Mouse (Mus musculus) NIH3T3 (cell line): Measurements from ENCODE around the gene Slitrk4.

Source experiments
- DNase-seq: peaks from one replicate; pipeline ENCODE4 v3.0.0-alpha.2; 2012; ENCODE audit warnings: low read depth

The Slitrk4 gene

GRCm38 (mm10) chrX:64276290-64277125, at the start of gene Slitrk4:
Gene Slitrk4 (minus strand): TSS chrX:64276996.
- DNase-seq, result no peak

GRCm38 (mm10) chrX:64319501-64319900, 42.7 kb upstream of the Slitrk4 start:
- no peak for DNase-seq

GRCm38 (mm10) chrX:64277991-64278301, 1.1 kb upstream of the Slitrk4 start:
- DNase-seq, result no peak

DNA sequence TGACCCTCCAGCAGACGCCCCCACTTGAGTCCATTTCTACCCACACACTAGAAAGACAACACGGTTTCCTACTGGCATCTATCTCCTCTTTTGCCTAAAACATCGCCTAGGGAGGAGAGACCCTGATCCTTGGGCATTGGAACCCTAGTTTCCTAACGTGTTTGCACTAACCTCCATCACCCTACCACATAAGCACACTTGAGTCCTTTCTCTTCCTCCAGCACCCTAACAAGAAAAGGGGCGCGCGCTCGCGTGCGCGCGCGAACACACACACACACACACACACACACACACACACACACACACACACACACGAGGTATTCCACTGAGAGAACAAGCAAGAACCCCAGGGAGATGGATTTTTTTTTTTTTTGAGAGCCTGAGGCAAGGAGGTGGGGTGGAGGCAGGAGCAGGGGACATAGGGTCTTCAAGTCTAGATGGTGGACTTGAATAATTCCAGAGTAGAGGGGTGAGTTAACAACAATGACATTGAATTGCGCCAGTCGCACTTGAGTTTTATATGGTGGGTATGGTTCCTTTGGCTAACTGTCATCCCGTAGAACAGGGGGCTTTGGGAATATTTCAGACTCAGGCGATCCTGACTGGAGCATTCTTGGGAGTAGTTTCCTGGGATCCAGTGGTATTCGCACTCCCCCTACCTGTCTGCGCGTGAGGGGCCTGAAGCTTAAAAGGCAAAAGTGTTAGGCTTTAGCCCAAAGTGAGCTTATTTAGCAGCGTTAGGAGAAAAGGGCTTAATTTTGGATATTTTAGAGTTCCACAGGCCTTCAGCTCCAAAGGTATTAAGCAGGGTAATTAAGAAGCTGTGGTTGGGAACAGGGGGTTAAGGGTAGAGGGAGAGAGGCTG, 562 bp upstream of the Slitrk4 start:
- no peak for DNase-seq

- no peak for DNase-seq
These were observed 1.1 kb downstream of the Slitrk4 start for GRCm38 (mm10) chrX:64275501-64276289.

GRCm38 (mm10) chrX:64263481-64263880, 13.3 kb downstream of the Slitrk4 start:
- DNase-seq, result no peak
